Mouse (Mus musculus): ENCODE measurements around the gene Suds3.

The Suds3 gene

GRCm38 (mm10) chr5:117115836-117116366, at the start of gene Suds3:
Suds3 (minus strand) TSS chr5:117116113.
- peak; percentile 98 for DNase-seq

- no peak for DNase-seq
Observed at GRCm38 (mm10) chr5:117164923-117165322, 49.0 kb upstream of the Suds3 start.

GRCm38 (mm10) chr5:117164516-117164915, 48.6 kb upstream of the Suds3 start:
- no peak for DNase-seq

GRCm38 (mm10) chr5:117163790-117164189, 47.9 kb upstream of the Suds3 start:
- DNase-seq, result no peak

GRCm38 (mm10) chr5:117160499-117160898, 44.6 kb upstream of the Suds3 start:
- DNase-seq, result no peak

GRCm38 (mm10) chr5:117159805-117160291, 43.9 kb upstream of the Suds3 start:
- DNase-seq, result no peak

- no peak for DNase-seq
Observed at GRCm38 (mm10) chr5:117159326-117159725, 43.4 kb upstream of the Suds3 start.

- DNase-seq, result peak; percentile 41
Observed at GRCm38 (mm10) chr5:117158335-117159018, 42.6 kb upstream of the Suds3 start.

- peak; percentile 25 for DNase-seq
Observed at GRCm38 (mm10) chr5:117153527-117154091, 37.7 kb upstream of the Suds3 start.

GRCm38 (mm10) chr5:117152944-117153343, 37.0 kb upstream of the Suds3 start:
- DNase-seq, result no peak

- DNase-seq, result no peak
Observed at GRCm38 (mm10) chr5:117150068-117150467, 34.2 kb upstream of the Suds3 start.

- no peak for DNase-seq
Observed at GRCm38 (mm10) chr5:117149054-117149942, 33.4 kb upstream of the Suds3 start.

GRCm38 (mm10) chr5:117147187-117148095, 31.5 kb upstream of the Suds3 start:
- DNase-seq, result no peak

GRCm38 (mm10) chr5:117146165-117146564, 30.3 kb upstream of the Suds3 start:
- no peak for DNase-seq

GRCm38 (mm10) chr5:117143721-117144135, 27.8 kb upstream of the Suds3 start:
- no peak for DNase-seq

- no peak for DNase-seq
Observed at GRCm38 (mm10) chr5:117140374-117140773, 24.5 kb upstream of the Suds3 start.

GRCm38 (mm10) chr5:117139822-117140221, 23.9 kb upstream of the Suds3 start:
- no peak for DNase-seq

GRCm38 (mm10) chr5:117138295-117138988, 22.5 kb upstream of the Suds3 start:
- DNase-seq, result peak; percentile 73

GRCm38 (mm10) chr5:117137594-117137993, 21.7 kb upstream of the Suds3 start:
- no peak for DNase-seq

GRCm38 (mm10) chr5:117137011-117137410, 21.1 kb upstream of the Suds3 start:
- no peak for DNase-seq

- no peak for DNase-seq
Observed at GRCm38 (mm10) chr5:117136570-117136969, 20.7 kb upstream of the Suds3 start.
